Mouse (Mus musculus): ENCODE data around the gene Spag8.
A peak's percentile ranks its signal among the peaks of the same experiment; 100 is the strongest.

Spag8 gene

GRCm38 (mm10) chr4:43652726-43653125 lies 668 bp downstream of the Spag8 start:
- no peak for DNase-seq (ENCODE audit: low read depth)

- DNase-seq (ENCODE audit: low read depth) = no peak
Measured at GRCm38 (mm10) chr4:43649783-43650182, 3.6 kb downstream of the Spag8 start.

- DNase-seq (ENCODE audit: low read depth) = no peak
Measured at GRCm38 (mm10) chr4:43640491-43640890, 12.9 kb downstream of the Spag8 start.

- DNase-seq (ENCODE audit: low read depth) = no peak
Measured at GRCm38 (mm10) chr4:43640076-43640475, 13.3 kb downstream of the Spag8 start.

GRCm38 (mm10) chr4:43636751-43637150 lies 16.6 kb downstream of the Spag8 start:
- no peak for DNase-seq (ENCODE audit: low read depth)

- DNase-seq (ENCODE audit: low read depth) = no peak
Measured at GRCm38 (mm10) chr4:43634621-43635374, 18.6 kb downstream of the Spag8 start.

- no peak for DNase-seq (ENCODE audit: low read depth)
Measured at GRCm38 (mm10) chr4:43633736-43634135, 19.7 kb downstream of the Spag8 start.

- DNase-seq (ENCODE audit: low read depth) = no peak
Measured at GRCm38 (mm10) chr4:43633296-43633695, 20.1 kb downstream of the Spag8 start.

- no peak for DNase-seq (ENCODE audit: low read depth)
Measured at GRCm38 (mm10) chr4:43631956-43632920, 21.2 kb downstream of the Spag8 start.

GRCm38 (mm10) chr4:43631046-43631955 lies 22.1 kb downstream of the Spag8 start, which contains the start of gene Npr2:
Npr2 (plus strand) TSS chr4:43631935.
- DNase-seq (ENCODE audit: low read depth) = peak; percentile 25

- DNase-seq (ENCODE audit: low read depth) = no peak
Measured at GRCm38 (mm10) chr4:43630671-43631045, 22.7 kb downstream of the Spag8 start.

GRCm38 (mm10) chr4:43630030-43630581 lies 23.3 kb downstream of the Spag8 start:
- DNase-seq (ENCODE audit: low read depth) = peak; percentile 82

- DNase-seq (ENCODE audit: low read depth) = no peak
Measured at GRCm38 (mm10) chr4:43629106-43629817, 24.1 kb downstream of the Spag8 start.

- no peak for DNase-seq (ENCODE audit: low read depth)
Measured at GRCm38 (mm10) chr4:43620146-43620778, 33.1 kb downstream of the Spag8 start.

- peak; percentile 22 for DNase-seq (ENCODE audit: low read depth)
Measured at GRCm38 (mm10) chr4:43613060-43613730, 40.2 kb downstream of the Spag8 start.

- DNase-seq (ENCODE audit: low read depth) = no peak
Measured at GRCm38 (mm10) chr4:43612534-43612933, 40.9 kb downstream of the Spag8 start.

- DNase-seq (ENCODE audit: low read depth) = no peak
Measured at GRCm38 (mm10) chr4:43604751-43605685, 48.4 kb downstream of the Spag8 start.

- DNase-seq (ENCODE audit: low read depth) = no peak
Measured at GRCm38 (mm10) chr4:43604099-43604498, 49.3 kb downstream of the Spag8 start.

Data from naive thymus-derived CD4-positive, alpha-beta T cell, adult 2 months (primary cell).